Mouse (Mus musculus) E14TG2a.4 (cell line): ENCODE measurements around the gene Gps1.
"Not testable (repeated sequence)": the region's sequence is repeated elsewhere in the genome, so short reads cannot be mapped to it uniquely, and the experiment has no call there.

ENCODE experiments used
- H3K27me3 ChIP-seq: 2 replicates; pipeline ENCODE4 v1.6.1; 2014; ENCODE audit warnings: low read length, control low read depth; ENCODE audit not compliant: insufficient read depth
- H3K36me3 ChIP-seq: 2 replicates; pipeline ENCODE4 v1.6.1; 2014; ENCODE audit warnings: low read length, control low read depth; ENCODE audit not compliant: insufficient read depth
- H3K4me1 ChIP-seq: replicated peaks from 2 replicates; pipeline ENCODE4 v1.6.1; 2014; ENCODE audit warnings: low read depth, low read length, control low read depth
- H3K4me3 ChIP-seq: replicated peaks from 2 replicates; pipeline ENCODE4 v1.5.1; 2014; ENCODE audit warnings: mild to moderate bottlenecking, low read length
- H3K9me3 ChIP-seq: 2 replicates; pipeline ENCODE4 v1.6.1; 2014; ENCODE audit warnings: low read length, control low read depth
- CTCF ChIP-seq: conservative IDR thresholded peaks from 2 replicates; pipeline ENCODE4 v1.5.1; 2014; ENCODE audit warnings: low read length
- NANOG ChIP-seq: IDR thresholded peaks from 2 replicates; pipeline ENCODE4 v1.6.1; 2014; ENCODE audit warnings: borderline replicate concordance, low read length, mixed read lengths
- POU5F1 ChIP-seq: IDR thresholded peaks from 2 replicates; pipeline ENCODE4 v1.6.1; 2014; ENCODE audit warnings: low read length, borderline replicate concordance

The Gps1 gene

DNA sequence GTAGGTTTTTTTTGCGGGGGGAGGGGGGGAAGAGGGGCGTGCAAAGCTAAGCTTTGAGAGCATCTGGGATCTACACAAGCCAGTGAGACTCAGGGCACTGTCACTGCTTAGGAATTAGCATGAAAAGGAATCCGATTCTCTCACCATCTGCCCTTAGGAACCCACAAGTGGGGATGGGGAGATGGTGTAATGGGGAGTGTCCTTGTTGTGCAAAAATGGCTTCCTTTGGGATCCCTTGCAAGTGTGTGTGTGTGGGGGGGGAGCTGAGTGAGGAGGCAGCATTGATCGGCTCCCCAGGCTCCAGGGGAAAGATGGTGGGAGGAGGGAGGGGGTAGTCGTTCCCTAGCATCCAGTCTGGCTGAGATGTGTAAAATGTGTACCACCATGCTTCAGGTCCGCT, 6.9 kb upstream of the Gps1 start:
- peaks cover 65% of the 10 kb centered on the region for H3K4me1 ChIP-seq
- peaks cover 26% of the 10 kb centered on the region for H3K36me3 ChIP-seq
- peak overlapping the region; percentile 17; the same call in 1 of the 2 replicates for H3K4me3 ChIP-seq
- H3K27me3 ChIP-seq, result no peaks in the 10 kb centered on the region
- H3K9me3 ChIP-seq, result no peaks in the 10 kb centered on the region
- TF ChIP-seq POU5F1 (no peak), NANOG (no peak), CTCF (no peak)

DNA sequence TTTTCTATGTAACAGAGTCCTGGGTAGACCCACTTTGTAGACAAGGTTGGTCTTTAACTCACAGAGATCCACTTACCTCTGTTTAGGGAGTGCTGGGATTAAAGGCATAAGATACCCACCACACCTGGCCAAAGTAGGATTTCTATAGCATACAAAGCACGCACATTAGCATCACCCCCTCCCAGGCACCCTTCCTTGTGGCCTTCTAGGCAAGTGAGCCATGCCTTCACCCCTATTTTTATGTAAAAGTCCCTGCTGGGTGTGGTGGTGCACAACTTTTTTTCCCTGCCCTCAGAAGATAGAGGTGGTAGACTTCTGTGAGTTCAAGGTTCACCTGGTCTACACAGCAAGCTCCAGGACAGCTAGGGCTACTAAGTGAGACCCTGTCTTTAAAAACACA, 4.2 kb upstream of the Gps1 start:
- TF ChIP-seq POU5F1 (no peak), NANOG (no peak), CTCF (no peak)
- H3K36me3 ChIP-seq, result peaks cover 35% of the 10 kb centered on the region

DNA sequence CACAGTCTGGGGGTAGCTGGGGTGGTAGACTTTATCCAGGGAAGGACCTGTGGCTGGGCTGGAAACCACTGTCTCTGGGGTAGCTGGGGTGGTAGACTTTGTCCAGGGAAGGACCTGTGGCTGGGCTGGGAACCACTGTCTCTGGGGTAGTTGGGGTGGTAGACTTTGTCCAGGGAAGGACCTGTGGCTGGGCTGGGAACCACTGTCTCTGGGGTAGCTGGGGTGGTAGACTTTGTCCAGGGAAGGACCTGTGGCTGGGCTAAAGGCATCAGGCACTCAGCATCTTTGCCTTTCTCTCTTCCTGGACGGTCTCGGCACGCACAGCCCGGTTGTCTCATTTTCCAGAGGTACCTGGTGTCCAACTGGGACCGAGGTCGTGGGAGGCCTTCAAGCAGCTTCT, 2.7 kb upstream of the Gps1 start:
- Histone ChIP-seq H3K4me1 (peaks cover 87% of the 10 kb centered on the region), H3K36me3 (peaks cover 48% of the 10 kb centered on the region), H3K4me3 (0 out of 2 replicates have a peak overlapping the region, but pooled peaks have one; percentile 95)
- H3K9me3 ChIP-seq, H3K27me3 ChIP-seq: not testable (repeated sequence)

More for the DNA sequence above, 4.2 kb upstream of the Gps1 start:
- Histone ChIP-seq H3K27me3 (no peaks in the 10 kb centered on the region), H3K9me3 (no peaks in the 10 kb centered on the region), H3K4me1 (peaks cover 82% of the 10 kb centered on the region), H3K4me3 (peak overlapping the region; percentile 46)

DNA sequence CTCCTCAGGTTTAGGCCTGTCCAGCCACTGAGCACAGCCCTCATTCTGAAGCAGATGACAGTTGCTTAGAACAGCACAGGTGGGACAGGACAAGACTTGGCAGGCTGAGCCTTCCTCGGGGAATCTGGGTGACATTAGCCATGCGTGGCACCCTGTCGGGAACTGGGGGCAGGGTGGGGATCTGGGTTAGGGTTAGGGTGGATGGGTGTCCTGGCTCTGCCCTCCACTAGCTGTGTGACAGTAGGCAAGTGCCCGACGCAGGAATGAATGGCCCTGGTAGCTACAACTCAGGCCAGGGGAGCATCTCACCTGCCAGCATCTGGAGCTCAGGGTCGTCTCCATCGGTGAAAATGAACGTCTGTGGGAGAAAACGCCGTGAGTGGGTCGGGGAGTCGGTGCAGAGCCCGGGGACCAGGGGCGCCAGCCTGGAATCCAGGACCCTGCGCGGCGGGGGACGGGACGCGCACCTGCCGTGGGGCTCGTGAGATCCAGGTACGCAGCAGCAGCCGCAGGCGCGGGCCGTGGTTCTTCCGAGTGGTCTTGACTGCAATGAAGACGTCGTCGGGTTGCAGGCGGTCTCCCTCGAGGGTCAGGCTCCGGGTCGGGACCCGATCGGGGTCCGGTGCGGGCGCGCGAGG, 527 bp upstream of the Gps1 start:
- Histone ChIP-seq H3K27me3 (no peaks in the 10 kb centered on the region), H3K4me3 (peak overlapping the region; percentile 95), H3K36me3 (peaks cover 67% of the 10 kb centered on the region), H3K4me1 (peaks cover 78% of the 10 kb centered on the region), H3K9me3 (no peaks in the 10 kb centered on the region)
- no peak for TF ChIP-seq CTCF
- TF ChIP-seq POU5F1, result no peak
- TF ChIP-seq NANOG, result no peak

DNA sequence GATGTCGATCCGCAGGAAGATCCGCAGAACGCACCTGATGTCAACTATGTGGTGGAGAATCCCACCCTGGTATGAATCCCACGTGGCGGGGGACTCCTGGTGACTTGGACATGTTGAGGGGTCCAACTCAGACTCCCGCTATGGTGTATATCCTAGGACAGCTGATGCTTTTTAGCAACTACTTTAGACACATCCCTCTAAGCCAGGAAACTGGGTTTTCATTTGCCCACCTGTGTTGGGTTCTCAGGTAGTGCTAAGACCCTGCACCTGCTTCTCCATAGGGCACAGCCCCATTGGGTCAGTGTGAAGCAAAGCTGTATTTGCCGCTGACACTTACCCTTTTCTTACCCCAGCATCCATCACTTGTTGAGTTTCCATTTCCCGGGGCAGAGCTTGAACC, 1.1 kb downstream of the Gps1 start:
- Histone ChIP-seq H3K9me3 (no peaks in the 10 kb centered on the region), H3K36me3 (peaks cover 77% of the 10 kb centered on the region), H3K27me3 (no peaks in the 10 kb centered on the region), H3K4me1 (peaks cover 62% of the 10 kb centered on the region), H3K4me3 (peak overlapping the region; percentile 95)
- TF ChIP-seq POU5F1 (no peak), CTCF (no peak), NANOG (no peak)

DNA sequence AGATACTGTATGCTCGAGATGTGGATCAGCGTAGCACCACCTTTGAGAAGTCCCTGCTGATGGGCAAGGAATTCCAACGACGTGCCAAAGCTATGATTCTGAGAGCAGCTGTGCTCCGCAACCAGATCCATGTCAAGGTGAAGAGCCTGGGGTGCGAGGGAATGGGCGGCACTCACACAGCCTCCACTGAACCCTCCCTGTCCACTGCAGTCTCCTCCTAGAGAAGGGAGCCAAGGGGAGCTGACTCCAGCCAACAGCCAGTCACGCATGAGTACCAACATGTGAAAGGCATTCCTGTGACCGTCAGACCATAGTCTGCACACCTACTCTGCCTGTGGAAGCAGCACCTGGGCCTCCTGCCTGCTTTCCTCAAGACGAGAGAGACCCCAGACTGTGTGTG, 4.4 kb downstream of the Gps1 start:
- H3K27me3 ChIP-seq, H3K4me3 ChIP-seq, H3K9me3 ChIP-seq: not testable (repeated sequence)
- peaks cover 38% of the 10 kb centered on the region for H3K4me1 ChIP-seq
- H3K36me3 ChIP-seq, result peaks cover 83% of the 10 kb centered on the region

DNA sequence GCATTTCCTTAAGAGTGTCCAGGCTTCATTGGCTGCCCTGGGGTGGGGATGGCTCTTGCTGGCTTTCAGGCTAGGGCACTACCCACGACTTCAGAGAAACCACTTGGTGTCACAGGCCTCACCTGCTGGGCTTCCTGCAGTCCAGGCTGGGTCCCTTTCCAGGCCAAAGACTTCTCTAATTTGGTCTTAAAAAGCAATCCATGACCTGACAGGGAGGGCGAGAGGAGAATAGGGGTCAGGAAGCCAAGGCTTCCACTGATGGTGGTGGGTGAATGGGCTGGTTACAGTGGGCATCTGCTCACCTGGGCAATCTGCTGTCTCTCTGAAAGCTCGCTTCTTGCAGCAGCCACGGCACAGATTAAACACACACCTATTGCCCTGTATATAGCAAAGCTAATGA, 5.3 kb downstream of the Gps1 start:
- Histone ChIP-seq H3K4me1 (peaks cover 45% of the 10 kb centered on the region), H3K27me3 (no peaks in the 10 kb centered on the region)
- no peak for TF ChIP-seq NANOG
- TF ChIP-seq CTCF, result no peak
- TF ChIP-seq POU5F1, result no peak

DNA sequence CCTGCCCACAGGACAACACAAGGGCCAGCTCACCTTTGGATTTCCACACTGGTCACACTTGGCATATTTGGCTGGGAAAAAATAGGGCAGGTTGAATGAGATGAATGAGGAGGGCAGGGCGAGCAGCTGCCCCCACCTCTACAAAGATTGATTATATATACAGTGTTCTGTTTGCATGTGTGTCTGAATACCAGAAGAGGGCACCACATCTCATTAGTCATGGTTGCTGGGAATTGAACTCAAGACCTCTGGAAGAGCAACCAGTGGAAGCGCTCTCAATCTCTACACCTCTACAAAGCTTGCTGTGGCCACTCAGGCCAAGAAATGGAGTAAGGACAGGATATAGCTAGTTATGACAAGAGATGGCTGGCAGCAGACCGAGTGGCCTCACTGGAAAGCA, 5.7 kb downstream of the Gps1 start:
- no peaks in the 10 kb centered on the region for H3K9me3 ChIP-seq
- H3K36me3 ChIP-seq, result peaks cover 96% of the 10 kb centered on the region
- TF ChIP-seq CTCF (no peak), POU5F1 (no peak), NANOG (no peak)
- H3K4me1 ChIP-seq, result peaks cover 48% of the 10 kb centered on the region
- no peak overlapping the region for H3K4me3 ChIP-seq
- H3K27me3 ChIP-seq, result no peaks in the 10 kb centered on the region

More for the DNA sequence above, 5.3 kb downstream of the Gps1 start:
- Histone ChIP-seq H3K4me3 (no peak overlapping the region), H3K36me3 (peaks cover 92% of the 10 kb centered on the region), H3K9me3 (no peaks in the 10 kb centered on the region)

DNA sequence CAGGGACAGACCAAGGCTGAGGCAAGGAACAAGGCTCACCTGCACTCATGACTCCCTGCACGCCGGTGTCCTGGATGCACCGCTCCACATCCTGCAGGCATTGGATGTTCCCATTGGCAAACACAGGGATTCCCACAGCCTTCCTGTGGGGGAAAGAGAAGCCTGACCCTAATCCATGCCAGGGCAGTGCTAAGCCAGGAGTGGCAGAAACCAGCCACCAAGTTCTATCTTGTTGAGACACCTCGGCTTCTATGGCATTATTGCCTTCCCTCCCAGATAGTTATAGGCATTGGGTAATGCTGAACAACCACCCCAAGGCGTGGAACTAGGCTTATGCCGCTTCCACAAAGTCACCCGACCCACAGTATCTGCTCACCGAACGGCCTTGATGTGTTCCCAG, 8.6 kb downstream of the Gps1 start:
- Histone ChIP-seq H3K27me3 (no peaks in the 10 kb centered on the region), H3K4me1 (peaks cover 41% of the 10 kb centered on the region), H3K9me3 (no peaks in the 10 kb centered on the region), H3K36me3 (peaks cover 76% of the 10 kb centered on the region), H3K4me3 (no peak overlapping the region)
- no peak for TF ChIP-seq CTCF
- no peak for TF ChIP-seq POU5F1
- no peak for TF ChIP-seq NANOG
